Mouse (Mus musculus) hindbrain, embryonic 13.5 days (tissue): ENCODE results near the gene Gabra3. TPM values are rescaled to one million over a fixed set of nuclear protein-coding genes. Genes with fewer than 3 reads are reported as not detected.

Experiments used
- ATAC-seq: fragments of 200-750 bp; cut with Nextera tagmentation; 2 replicates; pipeline ENCODE4 v1.8.0; 2017; ENCODE audit warnings: moderate TSS enrichment; ENCODE audit not compliant: low FRiP score
- H3K27ac ChIP-seq: fragments of 300-500 bp; sonication (generic); 2 replicates; pipeline ENCODE4 v1.5.1; 2015; ENCODE audit warnings: inconsistent platforms, mild to moderate bottlenecking, moderate library complexity
- H3K27me3 ChIP-seq: fragments of 300-500 bp; sonication (generic); 2 replicates; pipeline ENCODE4 v1.6.1; 2015; ENCODE audit warnings: mild to moderate bottlenecking, inconsistent platforms
- H3K36me3 ChIP-seq: fragments of 300-500 bp; sonication (generic); 2 replicates; pipeline ENCODE4 v1.6.1; 2015; ENCODE audit warnings: mild to moderate bottlenecking, inconsistent platforms
- H3K4me1 ChIP-seq: fragments of 300-500 bp; sonication (generic); replicated peaks from 2 replicates; pipeline ENCODE4 v1.6.1; 2015; ENCODE audit warnings: inconsistent platforms
- H3K4me2 ChIP-seq: fragments of 300-500 bp; sonication (generic); 2 replicates; pipeline ENCODE4 v1.6.1; 2015; ENCODE audit warnings: inconsistent platforms, mild to moderate bottlenecking, moderate library complexity
- H3K4me3 ChIP-seq: fragments of 300-500 bp; sonication (generic); 2 replicates; pipeline ENCODE4 v1.5.1; 2015; ENCODE audit warnings: mild to moderate bottlenecking, inconsistent platforms
- H3K9ac ChIP-seq: fragments of 300-500 bp; sonication (generic); 2 replicates; pipeline ENCODE4 v1.6.1; 2015; ENCODE audit warnings: mild to moderate bottlenecking, inconsistent platforms
- H3K9me3 ChIP-seq: fragments of 300-500 bp; sonication (generic); 2 replicates; pipeline ENCODE4 v1.6.1; 2016; ENCODE audit warnings: inconsistent platforms
- WGBS: fragments of 180-500 bp; shearing (Covaris S2); methylation state at CpG from one replicate; pipeline ENCODE4 v1.1.7; 2015; 5-methylcytosine and 5-hydroxymethylcytosine counted together
- microRNA counts: library from miRNA; unstranded; fragments of <30 nt; microRNA quantifications from one replicate; lab custom pipeline; 2016
- microRNA-seq: library from miRNA; unstranded; fragments of <30 nt; microRNA quantifications from one replicate; pipeline ENCODE4, GENCODE M21; 2016
- polyA plus RNA-seq: library from polyadenylated mRNA; unstranded; fragments of >200 nt; fragmentation: Nextera tagmentation; extraction: Ambion mirVana; gene quantifications from 2 replicates; pipeline ENCODE4 v1.2.1, GENCODE M21; 2015

Gene Gabra3
- polyA plus RNA-seq = 19.8 and 19.9 TPM in 2 replicates

- 16% methylated on average over 4 of the region's 4 CpGs for WGBS
- Histone ChIP-seq H3K4me3 (peak within 1 kb of the TSS; percentile 45), H3K27me3 (no peaks in the 10 kb centered on the region), H3K9me3 (no peaks in the 10 kb centered on the region), H3K36me3 (no peaks in the 10 kb centered on the region), H3K4me2 (peak within 1 kb of the TSS; percentile 56), H3K9ac (peak within 1 kb of the TSS; percentile 68), H3K4me1 (peaks cover 3% of the 10 kb centered on the region; the same call in 1 of the 2 replicates), H3K27ac (peak within 1 kb of the TSS; percentile 76)
- peak; percentile 91 for ATAC-seq
These were observed at the start of gene Gabra3 for GRCm38 (mm10) chrX:72656230-72656898. Gene Gabra3, minus strand, starts transcription at chrX:72656848.

- 9% methylated on average over 10 of the region's 11 CpGs for WGBS
- peak overlapping the region; percentile 68 for H3K9ac ChIP-seq
- H3K27me3 ChIP-seq = no peaks in the 10 kb centered on the region
- peak overlapping the region; percentile 45 for H3K4me3 ChIP-seq
- peaks cover 3% of the 10 kb centered on the region; the same call in 1 of the 2 replicates for H3K4me1 ChIP-seq
- ATAC-seq = peak; percentile 91
- H3K4me2 ChIP-seq = peak overlapping the region; percentile 56
- peak overlapping the region; percentile 76 for H3K27ac ChIP-seq
- no peaks in the 10 kb centered on the region for H3K9me3 ChIP-seq
- no peaks in the 10 kb centered on the region for H3K36me3 ChIP-seq
These were observed 859 bp downstream of the Gabra3 start for GRCm38 (mm10) chrX:72655789-72656188.

GRCm38 (mm10) chrX:72655381-72655780, 1.3 kb downstream of the Gabra3 start:
- peak; percentile 79 for ATAC-seq

GRCm38 (mm10) chrX:72650688-72651087, 6.0 kb downstream of the Gabra3 start:
- 87% methylated on average over 3 of the region's 3 CpGs for WGBS
- no peaks in the 10 kb centered on the region for H3K36me3 ChIP-seq
- no peak overlapping the region for H3K4me3 ChIP-seq
- H3K4me1 ChIP-seq = peaks cover 3% of the 10 kb centered on the region; the same call in 1 of the 2 replicates
- H3K9ac ChIP-seq = no peak overlapping the region
- no peak for ATAC-seq
- no peak overlapping the region for H3K4me2 ChIP-seq
- no peaks in the 10 kb centered on the region for H3K27me3 ChIP-seq
- H3K27ac ChIP-seq = no peak overlapping the region
- no peaks in the 10 kb centered on the region for H3K9me3 ChIP-seq

More at GRCm38 (mm10) chrX:72655381-72655780, 1.3 kb downstream of the Gabra3 start:
- Histone ChIP-seq H3K27ac (peak overlapping the region; percentile 76), H3K9me3 (no peaks in the 10 kb centered on the region), H3K9ac (peak overlapping the region; percentile 68), H3K4me3 (peak overlapping the region; percentile 45), H3K36me3 (no peaks in the 10 kb centered on the region), H3K27me3 (no peaks in the 10 kb centered on the region), H3K4me1 (peaks cover 3% of the 10 kb centered on the region; the same call in 1 of the 2 replicates), H3K4me2 (peak overlapping the region; percentile 56)
- 27% methylated on average over 5 of the region's 5 CpGs for WGBS

- Histone ChIP-seq H3K4me3 (no peak overlapping the region), H3K36me3 (no peaks in the 10 kb centered on the region), H3K4me1 (no peaks in the 10 kb centered on the region), H3K9me3 (no peaks in the 10 kb centered on the region), H3K9ac (no peak overlapping the region), H3K27ac (no peak overlapping the region), H3K27me3 (no peaks in the 10 kb centered on the region), H3K4me2 (no peak overlapping the region)
- 67% methylated on average over 2 of the region's 2 CpGs for WGBS
- ATAC-seq = no peak
These were observed 12.0 kb downstream of the Gabra3 start for GRCm38 (mm10) chrX:72644691-72645090.

GRCm38 (mm10) chrX:72497284-72497683, 159.4 kb downstream of the Gabra3 start:
- Histone ChIP-seq H3K9me3 (no peaks in the 10 kb centered on the region), H3K27ac (no peak overlapping the region), H3K27me3 (no peaks in the 10 kb centered on the region), H3K4me3 (no peak overlapping the region), H3K9ac (no peak overlapping the region), H3K4me2 (no peak overlapping the region), H3K36me3 (no peaks in the 10 kb centered on the region), H3K4me1 (no peaks in the 10 kb centered on the region)
- ATAC-seq = no peak
- WGBS = 86% methylated on average over 5 of the region's 5 CpGs

GRCm38 (mm10) chrX:72489806-72490205, 166.8 kb downstream of the Gabra3 start:
- Histone ChIP-seq H3K9ac (no peak overlapping the region), H3K4me2 (no peak overlapping the region), H3K27ac (no peak overlapping the region), H3K4me3 (no peak overlapping the region), H3K36me3 (no peaks in the 10 kb centered on the region), H3K9me3 (no peaks in the 10 kb centered on the region), H3K27me3 (no peaks in the 10 kb centered on the region), H3K4me1 (no peaks in the 10 kb centered on the region)
- WGBS = 100% methylated on average over 2 of the region's 2 CpGs
- ATAC-seq = no peak

- Histone ChIP-seq H3K9me3 (no peaks in the 10 kb centered on the region), H3K27me3 (no peaks in the 10 kb centered on the region), H3K36me3 (no peaks in the 10 kb centered on the region), H3K9ac (no peak within 1 kb of the TSS), H3K4me3 (no peak within 1 kb of the TSS), H3K4me2 (no peak within 1 kb of the TSS), H3K4me1 (no peaks in the 10 kb centered on the region), H3K27ac (no peak within 1 kb of the TSS)
- ATAC-seq = no peak
- 90% methylated on average over 6 of the region's 6 CpGs for WGBS
These were observed 269.9 kb downstream of the Gabra3 start, which contains the start of gene Magea10 for GRCm38 (mm10) chrX:72386758-72387157. Gene Magea10, minus strand, starts transcription at chrX:72386858.

MicroRNAs encoded within 50 kb of the gene (microRNA counts, 519-probe panel; counts per million panel counts)
- microRNA mmu-miR-105 (lab: Ali Mortazavi, UCI) = 1,590 counts per million, percentile 6 among the panel's probes with 10 or more counts
- microRNA mmu-miR-767 (lab: Ali Mortazavi, UCI) = 51.3 counts per million

Small RNA genes lying within 50 kb of the gene (microRNA-seq; reads per million reads assigned to microRNA genes)
- gene Mir105 = not detected
- not detected for gene Mir767

Other genes with a start within 250 kb of the Gabra3 start
- 2.4 TPM in 2 replicates for gene Gabrq, start 168.3 kb upstream of the Gabra3 start, polyA plus RNA-seq